Comparison of ENCODE assay signal across 14 mouse cellular contexts in genomic region chr2:106713151-106713550, GRCm38 (mm10). TPM values are rescaled to one million over a fixed set of nuclear protein-coding genes. Genes with fewer than 3 reads are reported as not detected.
DNase-seq lines count a peak whose midpoint lies in the region; ATAC-seq and TF ChIP-seq lines count a peak whose summit lies in the region.
"Had no signal": no experiment of that assay in that cellular context is flagged by ENCODE, and none has a peak within 500 bp of the region (broad histone marks: within the 10 kb centered on the region; RNA-seq: fewer than 3 reads in every experiment).

No protein-coding gene starts in this region.

- no peak for ATAC-seq in limb, embryonic 15.5 days (ENCODE audit: insufficient number of reproducible peaks, low FRiP score, low TSS enrichment, low read depth)
- no peak for ATAC-seq in hindbrain, postnatal 0 days
- ATAC-seq in intestine, embryonic 15.5 days: no peak
- ATAC-seq: midbrain, embryonic 16.5 days had no signal

- 0 out of 2 replicates have a peak, but pooled peaks cover 5% of the 10 kb centered on the region for H3K27me3 ChIP-seq in embryonic facial prominence, embryonic 10.5 days (replicated peaks; ENCODE audit: low read depth, poor library complexity, severe bottlenecking)
- no peaks in the 10 kb centered on the region for H3K27me3 ChIP-seq in limb, embryonic 15.5 days
- H3K27me3 ChIP-seq in hindbrain, postnatal 0 days (ENCODE audit: insufficient read depth, low read length): no peaks in the 10 kb centered on the region
- no peaks in the 10 kb centered on the region for H3K27me3 ChIP-seq in intestine, embryonic 15.5 days (replicated peaks)

- H3K4me2 ChIP-seq in limb, embryonic 15.5 days: no peak overlapping the region
- no peak overlapping the region for H3K4me2 ChIP-seq in hindbrain, postnatal 0 days (ENCODE audit: low read depth, low read length)
- no peak overlapping the region for H3K4me2 ChIP-seq in intestine, embryonic 15.5 days (replicated peaks)

- intact Hi-C loops in left cerebral cortex, postnatal 4 days (cut with DNase I): no loop called here

- H3K9me3 ChIP-seq in embryonic facial prominence, embryonic 10.5 days: no peaks in the 10 kb centered on the region
- no peaks in the 10 kb centered on the region for H3K9me3 ChIP-seq in limb, embryonic 15.5 days
- no peaks in the 10 kb centered on the region for H3K9me3 ChIP-seq in hindbrain, postnatal 0 days (ENCODE audit: low read length)
- H3K9me3 ChIP-seq in intestine, embryonic 15.5 days: no peaks in the 10 kb centered on the region

- H3K36me3 ChIP-seq in embryonic facial prominence, embryonic 10.5 days (replicated peaks): 0 out of 2 replicates have a peak, but pooled peaks cover 18% of the 10 kb centered on the region
- no peaks in the 10 kb centered on the region for H3K36me3 ChIP-seq in limb, embryonic 15.5 days
- no peaks in the 10 kb centered on the region for H3K36me3 ChIP-seq in hindbrain, postnatal 0 days (ENCODE audit: insufficient read depth, low read length)
- no peaks in the 10 kb centered on the region for H3K36me3 ChIP-seq in intestine, embryonic 15.5 days

- no peak overlapping the region for H3K9ac ChIP-seq in limb, embryonic 15.5 days
- H3K9ac ChIP-seq in hindbrain, postnatal 0 days (replicated peaks; ENCODE audit: low read length): no peak overlapping the region
- no peak overlapping the region for H3K9ac ChIP-seq in intestine, embryonic 15.5 days

- TF ChIP-seq CTCF in hindbrain, postnatal 0 days (IDR thresholded peaks at IDR 0.05; ENCODE audit: low read depth): no peak

- peak overlapping the region; percentile 67 for H3K27ac ChIP-seq in embryonic facial prominence, embryonic 10.5 days (replicated peaks)
- peak overlapping the region; percentile 23; the same call in 1 of the 2 replicates for H3K27ac ChIP-seq in limb, embryonic 15.5 days
- no peak overlapping the region for H3K27ac ChIP-seq in hindbrain, postnatal 0 days
- H3K27ac ChIP-seq in intestine, embryonic 15.5 days: no peak overlapping the region
- H3K27ac ChIP-seq: left cerebral cortex, adult 2 months had no signal

- peak; percentile 45 to 81 for DNase-seq in adrenal gland, adult (ENCODE audit: inconsistent age in 2 of 2, low spot score in 1 of 2)
- DNase-seq in adrenal gland, postnatal 4 days (ENCODE audit: low spot score in 2 of 2): no peak
- DNase-seq in left cerebral cortex, postnatal 4 days: peak; percentile 11
- DNase-seq in left cerebral cortex, adult 8-10 months (ENCODE audit: low spot score in 2 of 2): no peak
- peak; percentile 55 for DNase-seq in embryonic facial prominence, embryonic 10.5 days (ENCODE audit: low spot score)
- DNase-seq in hindbrain, postnatal 0 days (ENCODE audit: low spot score): no peak
- DNase-seq: gastrocnemius, postnatal 36 days; heart, postnatal 14 days; kidney, adult 8-10 months had no signal

- H3K4me1 ChIP-seq in embryonic facial prominence, embryonic 10.5 days: peaks cover 54% of the 10 kb centered on the region
- H3K4me1 ChIP-seq in limb, embryonic 15.5 days: peaks cover 33% of the 10 kb centered on the region
- 0 out of 2 replicates have a peak, but pooled peaks cover 5% of the 10 kb centered on the region for H3K4me1 ChIP-seq in hindbrain, postnatal 0 days (ENCODE audit: insufficient read depth, low read length)
- H3K4me1 ChIP-seq in intestine, embryonic 15.5 days (replicated peaks): no peaks in the 10 kb centered on the region

- H3K4me3 ChIP-seq in embryonic facial prominence, embryonic 10.5 days: no peak overlapping the region
- H3K4me3 ChIP-seq in limb, embryonic 15.5 days: no peak overlapping the region
- H3K4me3 ChIP-seq in hindbrain, postnatal 0 days (ENCODE audit: low read length): no peak overlapping the region
- H3K4me3 ChIP-seq in intestine, embryonic 15.5 days (replicated peaks): no peak overlapping the region
- H3K4me3 ChIP-seq: left cerebral cortex, adult 2 months had no signal

- WGBS in embryonic facial prominence, embryonic 10.5 days: 14% methylated on average over 4 of the region's 4 CpGs
- WGBS in limb, embryonic 15.5 days: 9% methylated on average over 4 of the region's 4 CpGs
- WGBS in hindbrain, postnatal 0 days: 36% methylated on average over 4 of the region's 4 CpGs
- 34% methylated on average over 4 of the region's 4 CpGs for WGBS in intestine, embryonic 15.5 days

RNA-seq across cellular contexts. Expression of gene Mpped2, which starts 20.1 kb away (rescaled TPM):
- 10 to 100 TPM; 40.7 to 46.1 TPM for total RNA-seq in adrenal gland, postnatal 4 days (2021)
- total RNA-seq in left cerebral cortex, postnatal 4 days (2021): 10 to 100 TPM; 83.3 to 84.6 TPM
- 10 to 100 TPM; 33.2 to 42.3 (median 39.0) TPM for total RNA-seq in left cerebral cortex, adult 8-10 months (2022)
- 91.9 and 92.9 TPM in 2 replicates for polyA plus RNA-seq in embryonic facial prominence, embryonic 10.5 days (2016; fragmentation: Nextera tagmentation; extraction: Ambion mirVana)
- 55.5 and 67.3 TPM in 2 replicates for polyA plus RNA-seq in limb, embryonic 15.5 days (2015; fragmentation: Nextera tagmentation; extraction: Ambion mirVana)
- total RNA-seq in hindbrain, postnatal 0 days (2014; rRNA removed): 39.1 and 50.7 TPM in 2 replicates
- polyA plus RNA-seq in hindbrain, postnatal 0 days (2015; fragmentation: Nextera tagmentation; extraction: Ambion mirVana): 74.1 and 80.0 TPM in 2 replicates
- polyA plus RNA-seq in intestine, embryonic 15.5 days (2015; fragmentation: Nextera tagmentation; extraction: Ambion mirVana): 27.5 and 28.6 TPM in 2 replicates
- total RNA-seq: neutrophil, adult 5-6 weeks had no signal

Comparison
In these comparisons a context has a peak if more than half of its experiments do, and no peak if none do; other contexts are left out.
1. DNase-seq: peak in adrenal gland, adult (2 of 2), left cerebral cortex, postnatal 4 days (single experiment) and embryonic facial prominence, embryonic 10.5 days (single experiment); none in adrenal gland, postnatal 4 days (0 of 2), left cerebral cortex, adult 8-10 months (0 of 2) and hindbrain, postnatal 0 days (single experiment).
2. H3K27ac ChIP-seq: peak in embryonic facial prominence, embryonic 10.5 days (single experiment) and limb, embryonic 15.5 days (single experiment); none in hindbrain, postnatal 0 days (single experiment) and intestine, embryonic 15.5 days (single experiment).